Mouse (Mus musculus): ENCODE data around the gene Repin1.

Repin1 gene

GRCm38 (mm10) chr6:48593158-48594042 lies at the start of gene Repin1, which contains the start of gene Gm44965:
Gene Repin1, plus strand, starts transcription at chr6:48593883.
Gene Gm44965, plus strand, starts transcription at chr6:48593941.
- peak; percentile 93 for DNase-seq (ENCODE audit: extremely low spot score, low spot score)

DNA sequence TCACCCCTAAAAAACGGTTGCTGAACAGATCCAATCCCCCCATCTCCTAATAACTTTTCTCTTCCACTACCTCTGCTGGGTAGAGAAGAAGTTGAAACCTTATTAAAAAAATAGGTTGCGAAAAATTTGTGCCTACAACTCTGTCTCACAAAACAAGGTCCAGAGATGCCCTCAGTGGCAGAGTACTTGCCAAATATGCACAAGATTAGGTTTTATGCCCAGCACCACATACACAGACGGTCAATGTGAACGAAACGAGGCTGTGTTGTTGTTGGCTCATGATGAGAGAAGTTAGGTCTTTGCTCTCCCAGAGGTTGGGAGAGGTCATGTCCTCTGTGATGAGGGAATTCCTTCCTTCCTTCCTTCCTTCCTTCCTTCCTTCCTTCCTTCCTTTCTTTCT lies 48.4 kb upstream of the Repin1 start:
- DNase-seq (ENCODE audit: extremely low spot score, low spot score): no peak

DNA sequence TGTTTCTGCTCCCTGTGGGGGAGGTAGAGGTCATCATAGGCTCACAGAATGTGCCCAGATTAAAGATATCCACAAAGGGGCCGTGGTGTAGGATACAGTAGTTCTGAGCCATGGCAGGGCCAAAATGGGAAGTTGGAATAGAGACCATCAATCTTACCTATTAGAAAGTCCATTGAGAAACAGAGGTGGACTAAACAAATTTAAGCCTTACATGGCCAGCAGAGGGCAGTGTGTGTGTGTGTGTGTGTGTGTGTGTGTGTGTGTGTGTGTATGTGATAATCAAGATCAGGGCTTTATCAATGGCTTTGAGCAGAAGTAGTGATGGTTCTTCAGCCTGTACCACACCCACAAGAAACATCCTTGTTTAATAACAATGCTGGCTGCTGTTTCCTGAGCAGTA lies 47.4 kb upstream of the Repin1 start:
- peak; percentile 37 for DNase-seq (ENCODE audit: extremely low spot score, low spot score)

- no peak for DNase-seq (ENCODE audit: extremely low spot score, low spot score)
Measured at GRCm38 (mm10) chr6:48546858-48547257, 46.8 kb upstream of the Repin1 start.

GRCm38 (mm10) chr6:48548314-48548713 lies 45.4 kb upstream of the Repin1 start:
- no peak for DNase-seq (ENCODE audit: extremely low spot score, low spot score)

- DNase-seq (ENCODE audit: extremely low spot score, low spot score): peak; percentile 34
Measured at GRCm38 (mm10) chr6:48552918-48553317, 40.8 kb upstream of the Repin1 start.

GRCm38 (mm10) chr6:48553819-48554218 lies 39.9 kb upstream of the Repin1 start:
- no peak for DNase-seq (ENCODE audit: extremely low spot score, low spot score)

DNA sequence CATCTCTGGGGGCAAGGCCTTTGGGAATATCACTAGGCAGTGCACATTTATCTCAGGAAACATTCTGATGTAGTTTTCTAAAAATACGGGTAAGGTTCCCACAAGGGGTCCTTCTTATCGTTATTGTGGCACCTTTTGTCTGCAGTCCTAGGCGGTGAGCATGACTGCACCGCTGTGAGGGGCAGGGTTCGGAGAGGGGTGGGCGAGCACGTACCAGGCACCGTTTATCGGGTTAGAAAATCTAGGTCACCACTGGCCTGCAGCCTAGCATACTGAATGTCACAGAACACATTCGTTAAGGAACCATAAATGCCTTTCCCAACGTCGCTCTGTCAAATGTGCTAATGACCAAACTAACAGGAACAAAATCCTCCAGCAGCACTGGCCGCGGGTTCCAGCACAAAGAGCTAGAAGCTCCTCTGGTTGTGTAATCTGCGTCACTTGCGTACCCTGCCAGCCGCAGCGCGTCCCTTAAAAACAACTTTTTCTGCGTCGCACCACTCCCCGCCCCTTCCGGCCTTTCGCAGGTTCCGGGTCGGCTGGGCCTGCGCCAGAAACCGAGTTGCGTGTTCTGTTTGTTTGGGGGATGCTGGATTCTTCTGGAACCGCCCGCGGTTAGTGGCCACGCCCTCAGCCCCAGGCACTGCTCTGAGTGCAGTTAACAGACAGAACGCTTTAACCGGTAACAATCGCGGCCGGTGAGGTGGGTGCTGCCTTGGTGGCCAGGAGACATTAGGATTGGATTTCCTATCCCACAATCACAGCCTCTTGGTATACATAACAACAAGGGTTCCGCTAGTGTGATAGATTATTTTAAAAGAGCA lies 39.2 kb upstream of the Repin1 start, which contains the start of gene Lrrc61:
Gene Lrrc61, plus strand, starts transcription at position 517 of the 824 bp plus-strand sequence.
- peak; percentile 91 for DNase-seq (ENCODE audit: extremely low spot score, low spot score)

GRCm38 (mm10) chr6:48555104-48555890 lies 38.4 kb upstream of the Repin1 start:
- DNase-seq (ENCODE audit: extremely low spot score, low spot score): peak; percentile 34

DNA sequence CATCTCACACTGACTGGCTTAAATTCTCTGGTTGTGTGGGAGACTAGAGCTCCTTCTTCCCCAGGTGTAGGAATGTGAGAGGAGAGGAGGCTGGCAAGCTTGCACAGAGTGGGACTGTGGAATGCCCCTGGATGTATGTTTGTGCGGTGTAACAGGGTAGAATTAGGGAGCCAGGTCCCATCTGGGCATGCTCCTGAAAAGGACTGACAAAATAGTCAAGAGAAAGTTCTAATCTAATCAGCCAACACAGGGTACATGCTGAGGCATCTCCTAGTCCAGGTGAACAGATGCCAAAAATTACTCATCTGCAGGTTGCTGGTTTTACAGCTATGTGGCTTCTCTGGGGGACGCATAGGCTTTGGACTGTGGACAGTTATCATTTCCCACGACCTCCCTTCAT lies 37.7 kb upstream of the Repin1 start:
- no peak for DNase-seq (ENCODE audit: extremely low spot score, low spot score)

DNA sequence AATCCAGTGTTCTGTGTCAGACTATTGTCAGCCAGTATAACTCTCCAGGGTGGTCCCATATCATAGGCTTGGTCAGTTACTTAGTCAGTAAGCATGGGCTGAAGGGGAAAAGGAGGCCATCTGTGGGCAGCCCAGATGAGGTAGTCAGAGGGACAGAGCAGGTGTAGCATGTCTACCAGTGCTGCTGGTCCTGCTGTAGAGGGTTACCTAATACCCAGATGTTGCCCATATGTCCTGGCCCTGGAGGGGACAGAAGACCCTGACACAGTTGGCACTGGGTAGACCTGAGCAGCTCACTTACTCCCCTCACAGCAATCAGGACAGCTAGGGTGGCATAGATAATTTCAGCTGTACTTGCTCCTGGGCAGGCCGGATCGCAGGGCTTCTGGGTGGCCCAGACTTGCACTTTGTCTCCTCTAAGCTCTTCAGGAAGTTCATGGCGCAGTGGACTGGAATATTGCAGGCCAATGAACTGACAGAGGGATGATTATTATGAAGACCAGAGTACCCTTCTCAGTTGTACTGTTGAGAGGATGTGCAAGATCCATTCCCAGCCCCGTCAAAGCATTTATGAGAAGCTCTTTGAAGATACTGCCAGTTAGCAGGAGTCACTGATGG lies 27.9 kb upstream of the Repin1 start:
- DNase-seq (ENCODE audit: extremely low spot score, low spot score): no peak

- DNase-seq (ENCODE audit: extremely low spot score, low spot score): no peak
Measured at GRCm38 (mm10) chr6:48566312-48566711, 27.4 kb upstream of the Repin1 start.

GRCm38 (mm10) chr6:48568036-48568984 lies 25.4 kb upstream of the Repin1 start:
- DNase-seq (ENCODE audit: extremely low spot score, low spot score): no peak

DNA sequence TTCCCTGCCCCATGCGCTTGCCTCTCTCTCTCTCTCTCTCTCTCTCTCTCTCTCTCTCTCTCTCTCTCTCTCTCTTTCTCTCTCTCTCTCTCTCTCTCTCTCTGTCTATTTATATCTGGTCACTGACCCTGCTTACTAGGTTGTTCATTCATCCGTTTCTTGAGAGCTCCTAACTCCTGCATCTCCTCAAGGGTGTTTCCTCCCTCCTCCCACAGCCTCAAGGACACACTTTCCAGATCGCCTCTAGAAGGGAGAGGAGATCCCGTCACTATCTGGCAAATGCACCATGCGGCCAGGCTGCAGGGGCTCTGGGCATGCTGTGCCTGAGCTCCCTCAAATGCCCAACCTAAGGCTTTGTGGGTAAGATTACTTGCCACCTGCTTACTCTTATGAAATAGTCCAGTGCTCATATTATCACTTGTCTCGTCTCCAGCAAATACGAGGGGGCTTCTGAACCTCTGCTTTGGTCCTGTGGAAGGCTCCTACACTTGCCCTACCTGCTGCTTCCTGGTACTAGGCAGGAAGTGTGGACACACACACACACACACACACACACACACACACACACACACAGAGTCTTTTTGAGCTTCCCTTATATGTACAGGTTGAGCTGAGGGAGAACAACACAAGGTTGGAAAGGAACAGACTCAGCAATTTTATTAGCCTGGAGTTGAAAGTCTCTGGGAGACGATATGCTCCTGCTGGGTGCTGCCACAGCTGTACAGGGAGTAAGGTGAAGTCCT lies 24.4 kb upstream of the Repin1 start:
- no peak for DNase-seq (ENCODE audit: extremely low spot score, low spot score)

DNA sequence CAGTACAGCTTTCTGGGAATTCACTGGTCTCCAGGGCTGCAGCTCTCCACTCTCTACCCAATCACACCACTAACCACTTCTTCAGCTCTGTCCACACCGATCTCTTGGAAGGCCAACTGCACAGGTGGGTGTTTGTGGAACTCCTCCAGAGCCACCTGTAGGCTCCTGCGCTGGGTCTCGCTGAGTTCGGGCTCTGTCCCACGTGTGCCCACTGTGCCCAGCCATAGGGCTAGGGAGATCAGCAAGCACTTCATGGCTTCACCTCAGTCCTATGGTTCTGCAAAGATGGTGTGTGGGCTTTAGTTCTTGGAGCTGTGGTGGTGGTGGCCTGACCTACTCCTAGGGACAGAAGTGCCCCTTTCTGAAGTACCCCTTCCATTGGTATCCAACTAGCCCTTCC lies 21.7 kb upstream of the Repin1 start:
- no peak for DNase-seq (ENCODE audit: extremely low spot score, low spot score)

DNA sequence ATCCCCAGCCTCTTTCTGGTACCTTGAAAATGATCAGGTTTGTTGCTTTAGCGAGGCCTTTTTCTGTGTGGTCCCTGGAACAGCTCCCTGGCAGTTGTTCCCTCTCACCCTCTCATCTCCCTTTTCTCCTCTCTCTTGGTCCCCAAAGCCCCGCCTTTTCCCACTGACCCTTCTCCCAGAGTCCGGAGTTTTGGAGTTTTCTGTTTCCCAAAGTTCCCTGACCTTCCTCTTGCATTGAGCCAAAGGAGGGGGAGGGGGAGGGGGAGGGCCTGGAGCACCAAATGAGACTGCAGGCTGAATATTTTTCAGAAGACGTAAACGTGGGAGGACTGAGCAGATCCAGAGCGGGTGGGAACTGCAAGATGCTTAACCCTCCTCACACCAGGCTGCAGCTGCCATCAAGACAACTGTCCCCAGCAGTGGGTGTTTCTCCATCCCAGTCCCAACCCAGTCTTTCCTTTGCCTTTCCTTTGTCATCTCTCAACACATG lies 21.1 kb upstream of the Repin1 start, which contains the start of gene Rarres2:
Gene Rarres2, minus strand, starts transcription at position 218 of the 490 bp plus-strand sequence.
- DNase-seq (ENCODE audit: extremely low spot score, low spot score): no peak

- peak; percentile 32 for DNase-seq (ENCODE audit: extremely low spot score, low spot score)
Measured at GRCm38 (mm10) chr6:48573280-48573679, 20.4 kb upstream of the Repin1 start.

DNA sequence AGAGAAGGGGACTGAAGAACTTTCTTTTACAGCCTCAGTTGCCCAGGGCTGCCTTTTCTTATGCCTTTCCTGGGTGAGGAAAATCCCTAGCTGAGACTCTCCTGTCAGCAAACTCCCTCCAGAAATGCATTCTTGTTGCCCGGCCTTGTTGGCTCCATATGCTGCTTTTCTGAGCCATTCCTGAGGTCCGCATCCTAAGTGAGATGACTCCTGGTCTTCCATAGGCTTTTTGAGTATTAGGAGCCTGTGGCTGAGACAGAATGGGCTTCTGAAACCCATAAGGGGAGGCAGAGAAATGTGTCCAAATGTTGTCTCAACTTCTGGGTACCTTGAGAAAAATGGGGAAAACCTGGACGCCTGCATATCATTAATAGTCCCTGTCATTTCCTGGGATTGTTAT lies 19.7 kb upstream of the Repin1 start:
- DNase-seq (ENCODE audit: extremely low spot score, low spot score): no peak

DNA sequence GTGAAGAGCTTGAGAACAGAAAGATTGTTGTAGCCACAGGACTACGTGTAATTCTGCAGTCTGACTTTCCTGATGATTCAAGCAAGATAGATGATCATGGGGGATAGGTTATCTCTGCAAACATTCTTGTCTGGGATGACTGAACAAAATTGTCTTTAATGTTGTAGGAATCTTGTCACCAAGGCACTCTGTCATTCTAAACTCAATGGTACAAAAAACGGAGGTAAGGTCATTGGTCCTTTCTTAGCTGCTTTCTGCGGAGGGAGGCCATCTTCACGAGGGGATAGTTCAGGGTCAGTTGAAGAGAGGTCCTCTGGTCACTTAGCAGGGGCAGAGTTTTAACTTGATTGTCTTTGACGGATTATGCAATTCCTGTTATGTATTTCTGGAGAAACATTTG lies 14.9 kb upstream of the Repin1 start:
- no peak for DNase-seq (ENCODE audit: extremely low spot score, low spot score)

All from neural tube, embryonic 10.5 days (tissue).